Mouse (Mus musculus) lung, postnatal 0 days (tissue): ENCODE measurements at regions not wholly inside any gene's neighbourhood (a gene's known extent, or its start where the extent isn't known, plus 50 kb on each side); places are given as distances from the start of the nearest gene placed in this dataset.
"Not testable (repeated sequence)": the region's sequence is repeated elsewhere in the genome, so short reads cannot be mapped to it uniquely, and the experiment has no call there.

Experiments used
- CTCF ChIP-seq: IDR thresholded peaks from 2 replicates; pipeline ENCODE4 v1.5.1; 2016; ENCODE audit warnings: antibody characterized with exemption, mild to moderate bottlenecking
- EP300 ChIP-seq: IDR thresholded peaks from 2 replicates; pipeline ENCODE4 v1.6.1; 2016; ENCODE audit warnings: antibody characterized with exemption, mild to moderate bottlenecking, control low read depth

- not testable (repeated sequence) for TF ChIP-seq CTCF, EP300
Observed at GRCm38 (mm10) chrY:4150031-4150430, 378.6 kb downstream of the Gm3376 start.
